ENCODE assay signal across 23 mouse cellular contexts in the genomic region with DNA sequence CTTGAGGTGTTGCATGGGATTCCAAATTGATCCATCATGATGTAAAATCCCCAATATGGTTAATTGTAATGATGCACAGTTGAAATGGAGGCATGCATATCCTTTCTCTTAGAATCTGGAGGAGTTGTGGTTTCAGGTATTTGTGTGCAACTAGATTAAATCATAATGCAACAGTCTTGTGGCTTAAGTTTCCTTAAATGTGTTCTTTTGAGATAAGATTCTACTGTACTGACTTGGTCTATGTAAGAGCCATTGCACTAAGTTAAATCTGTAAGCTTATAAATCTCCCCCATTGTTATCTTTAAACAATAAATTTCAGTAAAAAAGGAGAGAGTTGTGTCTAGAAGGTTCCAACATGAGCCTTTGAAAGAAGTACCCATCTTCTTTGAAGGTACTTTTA.
"Had no signal": no experiment of that assay in that cellular context is flagged by ENCODE, and none has a peak within 500 bp of the region (broad histone marks: within the 10 kb centered on the region; RNA-seq: fewer than 3 reads in every experiment).

No protein-coding gene starts in this region.

- ATAC-seq: liver, postnatal 0 days; lung, postnatal 0 days; midbrain, embryonic 13.5 days; midbrain, embryonic 15.5 days had no signal

- H3K27me3 ChIP-seq: liver, embryonic 15.5 days; lung, embryonic 15.5 days; megakaryocyte, embryonic 14.5 days; midbrain, embryonic 13.5 days; midbrain, embryonic 15.5 days; neural tube, embryonic 13.5 days; neural tube, embryonic 15.5 days had no signal

- H3K9ac ChIP-seq: liver, embryonic 15.5 days; liver, postnatal 0 days; lung, embryonic 15.5 days; midbrain, embryonic 13.5 days; midbrain, embryonic 15.5 days; neural tube, embryonic 13.5 days; neural tube, embryonic 15.5 days had no signal

- H3K27ac ChIP-seq: liver, embryonic 15.5 days; lung, embryonic 15.5 days; macrophage; midbrain, embryonic 13.5 days; midbrain, embryonic 15.5 days; neural tube, embryonic 13.5 days; neural tube, embryonic 15.5 days had no signal

- H3K4me3 ChIP-seq: liver, embryonic 15.5 days; lung, embryonic 15.5 days; megakaryocyte, embryonic 14.5 days; midbrain, embryonic 13.5 days; midbrain, embryonic 15.5 days; myocyte; neural tube, embryonic 13.5 days; neural tube, embryonic 15.5 days had no signal

- H3K4me2 ChIP-seq: liver, embryonic 15.5 days; lung, embryonic 15.5 days; midbrain, embryonic 11.5 days; midbrain, embryonic 13.5 days; midbrain, embryonic 15.5 days; neural tube, embryonic 13.5 days; neural tube, embryonic 15.5 days had no signal

- H3K9me3 ChIP-seq: liver, embryonic 15.5 days; lung, embryonic 15.5 days; megakaryocyte, embryonic 14.5 days; midbrain, embryonic 13.5 days; midbrain, embryonic 15.5 days; neural tube, embryonic 13.5 days; neural tube, embryonic 15.5 days had no signal

- DNase-seq: liver, postnatal 0 days; lung, adult 2 months; lung, postnatal 14 days; lung, postnatal 36 days; retina, postnatal 1 day; right cerebral cortex, adult 18-20 months; right cerebral cortex, postnatal 25 days; right cerebral cortex, postnatal 4 days; spleen, adult 18-20 months; thymus, adult 18-20 months; thymus, postnatal 14 days; thymus, postnatal 36 days had no signal
